Mouse (Mus musculus): ENCODE data around the gene Cib1. TPM values are rescaled to one million over a fixed set of nuclear protein-coding genes. Genes with fewer than 3 reads are reported as not detected.
A peak's percentile ranks its signal among the peaks of the same experiment; 100 is the strongest.

Cib1 gene
- 31.9 and 35.9 TPM in 2 replicates for polyA plus RNA-seq (2012; rRNA removed)

GRCm38 (mm10) chr7:80232489-80233029, at the start of gene Cib1, which contains the start of gene Gdpgp1:
Gene Cib1, minus strand, starts transcription at chr7:80232813.
Gene Gdpgp1, plus strand, starts transcription at chr7:80232865.
- Histone ChIP-seq H3K4me3 (ENCODE audit: insufficient read depth, low read length) (peak within 1 kb of the TSS; percentile 66), H3K27ac (ENCODE audit: insufficient read depth, low read length) (no peak within 1 kb of the TSS), H3K4me1 (ENCODE audit: control insufficient read depth, insufficient read depth, low read length) (no peaks in the 10 kb centered on the region; the same call in 1 of the 2 replicates)
- TF ChIP-seq POLR2A (IDR thresholded peaks at IDR 0.05; ENCODE audit: extremely low read depth, insufficient read depth, low read length) = peak; percentile 94
- no peak for TF ChIP-seq CTCF (IDR thresholded peaks at IDR 0.05; ENCODE audit: extremely low read depth, insufficient read depth, low read length)

- Histone ChIP-seq H3K4me1 (ENCODE audit: control insufficient read depth, insufficient read depth, low read length) (no peaks in the 10 kb centered on the region), H3K4me3 (ENCODE audit: insufficient read depth, low read length) (no peak overlapping the region), H3K27ac (ENCODE audit: insufficient read depth, low read length) (no peak overlapping the region)
- no peak for TF ChIP-seq POLR2A (IDR thresholded peaks at IDR 0.05; ENCODE audit: extremely low read depth, insufficient read depth, low read length)
- TF ChIP-seq CTCF (IDR thresholded peaks at IDR 0.05; ENCODE audit: extremely low read depth, insufficient read depth, low read length) = no peak
Observed at GRCm38 (mm10) chr7:80281646-80282045, 49.0 kb upstream of the Cib1 start.

GRCm38 (mm10) chr7:80280998-80281397, 48.4 kb upstream of the Cib1 start:
- no peak overlapping the region for H3K4me3 ChIP-seq (ENCODE audit: insufficient read depth, low read length)
- TF ChIP-seq CTCF (IDR thresholded peaks at IDR 0.05; ENCODE audit: extremely low read depth, insufficient read depth, low read length) (no peak), POLR2A (IDR thresholded peaks at IDR 0.05; ENCODE audit: extremely low read depth, insufficient read depth, low read length) (no peak)
- no peaks in the 10 kb centered on the region for H3K4me1 ChIP-seq (ENCODE audit: control insufficient read depth, insufficient read depth, low read length)
- H3K27ac ChIP-seq (ENCODE audit: insufficient read depth, low read length) = no peak overlapping the region

GRCm38 (mm10) chr7:80280032-80280431, 47.4 kb upstream of the Cib1 start:
- no peak for TF ChIP-seq POLR2A (IDR thresholded peaks at IDR 0.05; ENCODE audit: extremely low read depth, insufficient read depth, low read length)
- TF ChIP-seq CTCF (IDR thresholded peaks at IDR 0.05; ENCODE audit: extremely low read depth, insufficient read depth, low read length) = no peak
- no peak overlapping the region for H3K27ac ChIP-seq (ENCODE audit: insufficient read depth, low read length)
- H3K4me1 ChIP-seq (ENCODE audit: control insufficient read depth, insufficient read depth, low read length) = no peaks in the 10 kb centered on the region
- H3K4me3 ChIP-seq (ENCODE audit: insufficient read depth, low read length) = no peak overlapping the region

GRCm38 (mm10) chr7:80276374-80276773, 43.8 kb upstream of the Cib1 start:
- Histone ChIP-seq H3K4me1 (ENCODE audit: control insufficient read depth, insufficient read depth, low read length) (no peaks in the 10 kb centered on the region), H3K27ac (ENCODE audit: insufficient read depth, low read length) (no peak overlapping the region), H3K4me3 (ENCODE audit: insufficient read depth, low read length) (no peak overlapping the region)
- no peak for TF ChIP-seq POLR2A (IDR thresholded peaks at IDR 0.05; ENCODE audit: extremely low read depth, insufficient read depth, low read length)
- TF ChIP-seq CTCF (IDR thresholded peaks at IDR 0.05; ENCODE audit: extremely low read depth, insufficient read depth, low read length) = no peak

GRCm38 (mm10) chr7:80273456-80273855, 40.8 kb upstream of the Cib1 start:
- H3K27ac ChIP-seq (ENCODE audit: insufficient read depth, low read length) = no peak overlapping the region

GRCm38 (mm10) chr7:80269751-80270255, 37.2 kb upstream of the Cib1 start:
- H3K4me1 ChIP-seq (ENCODE audit: control insufficient read depth, insufficient read depth, low read length) = peaks cover 1% of the 10 kb centered on the region; the same call in 1 of the 2 replicates
- TF ChIP-seq POLR2A (IDR thresholded peaks at IDR 0.05; ENCODE audit: extremely low read depth, insufficient read depth, low read length) (no peak), CTCF (IDR thresholded peaks at IDR 0.05; ENCODE audit: extremely low read depth, insufficient read depth, low read length) (no peak)
- no peak overlapping the region for H3K27ac ChIP-seq (ENCODE audit: insufficient read depth, low read length)
- H3K4me3 ChIP-seq (ENCODE audit: insufficient read depth, low read length) = peak overlapping the region; percentile 89

More at GRCm38 (mm10) chr7:80273456-80273855, 40.8 kb upstream of the Cib1 start:
- Histone ChIP-seq H3K4me3 (ENCODE audit: insufficient read depth, low read length) (no peak overlapping the region), H3K4me1 (ENCODE audit: control insufficient read depth, insufficient read depth, low read length) (peaks cover 1% of the 10 kb centered on the region; the same call in 1 of the 2 replicates)
- TF ChIP-seq CTCF (IDR thresholded peaks at IDR 0.05; ENCODE audit: extremely low read depth, insufficient read depth, low read length) = no peak

GRCm38 (mm10) chr7:80268897-80269750, 36.5 kb upstream of the Cib1 start, which contains the start of gene Vps33b:
Gene Vps33b, plus strand, starts transcription at chr7:80269649.
- peak within 1 kb of the TSS; percentile 89 for H3K4me3 ChIP-seq (ENCODE audit: insufficient read depth, low read length)
- no peak within 1 kb of the TSS for H3K27ac ChIP-seq (ENCODE audit: insufficient read depth, low read length)
- TF ChIP-seq POLR2A (IDR thresholded peaks at IDR 0.05; ENCODE audit: extremely low read depth, insufficient read depth, low read length) = 0 out of 2 replicates have a peak, but pooled peaks have one; percentile 29
- no peak for TF ChIP-seq CTCF (IDR thresholded peaks at IDR 0.05; ENCODE audit: extremely low read depth, insufficient read depth, low read length)
- H3K4me1 ChIP-seq (ENCODE audit: control insufficient read depth, insufficient read depth, low read length) = peaks cover 1% of the 10 kb centered on the region; the same call in 1 of the 2 replicates

GRCm38 (mm10) chr7:80267764-80268163, 35.2 kb upstream of the Cib1 start:
- Histone ChIP-seq H3K4me1 (ENCODE audit: control insufficient read depth, insufficient read depth, low read length) (peaks cover 1% of the 10 kb centered on the region; the same call in 1 of the 2 replicates), H3K4me3 (ENCODE audit: insufficient read depth, low read length) (no peak overlapping the region), H3K27ac (ENCODE audit: insufficient read depth, low read length) (no peak overlapping the region)
- no peak for TF ChIP-seq CTCF (IDR thresholded peaks at IDR 0.05; ENCODE audit: extremely low read depth, insufficient read depth, low read length)
- no peak for TF ChIP-seq POLR2A (IDR thresholded peaks at IDR 0.05; ENCODE audit: extremely low read depth, insufficient read depth, low read length)
